Mouse (Mus musculus) cortical plate, adult 2 months (tissue): ENCODE measurements at regions not wholly inside any gene's neighbourhood (a gene's known extent, or its start where the extent isn't known, plus 50 kb on each side); places are given as distances from the start of the nearest gene placed in this dataset.

Experiments
- CTCF ChIP-seq: fragments of 200-500 bp; IDR thresholded peaks from 2 replicates; pipeline ENCODE4 v1.5.1; 2011; ENCODE audit warnings: mild to moderate bottlenecking, control low read depth, low read length; ENCODE audit not compliant: insufficient read depth; ENCODE audit errors: extremely low read depth
- POLR2A ChIP-seq: fragments of 200-500 bp; IDR thresholded peaks from 2 replicates; pipeline ENCODE4 v1.6.1; 2011; ENCODE audit warnings: mild to moderate bottlenecking, low read length, control low read depth; ENCODE audit not compliant: insufficient read depth; ENCODE audit errors: extremely low read depth

- TF ChIP-seq CTCF (no peak), POLR2A (no peak)
These were observed 74.7 kb upstream of the Syt6 start for GRCm38 (mm10) chr3:103500366-103500765.
